Mouse (Mus musculus) embryonic facial prominence, embryonic 10.5 days (tissue): ENCODE measurements around the gene Bri3bp. TPM values are rescaled to one million over a fixed set of nuclear protein-coding genes. Genes with fewer than 3 reads are reported as not detected.
"Not testable (repeated sequence)": the region's sequence is repeated elsewhere in the genome, so short reads cannot be mapped to it uniquely, and the experiment has no call there.

Experiments used
- DNase-seq: peaks from one replicate; pipeline ENCODE4 v3.0.0-alpha.2; 2017; ENCODE audit warnings: low spot score
- H3K27ac ChIP-seq: fragments of 300-500 bp; sonication (generic); replicated peaks from 2 replicates; pipeline ENCODE4 v1.5.1; 2016; ENCODE audit warnings: mild to moderate bottlenecking
- H3K27me3 ChIP-seq: fragments of 300-500 bp; sonication (generic); replicated peaks from 2 replicates; pipeline ENCODE4 v1.6.1; 2016; ENCODE audit warnings: low read depth, mild to moderate bottlenecking; ENCODE audit not compliant: poor library complexity, severe bottlenecking
- H3K36me3 ChIP-seq: fragments of 300-500 bp; sonication (generic); replicated peaks from 2 replicates; pipeline ENCODE4 v1.6.1; 2016; ENCODE audit warnings: mild to moderate bottlenecking, moderate library complexity
- H3K4me1 ChIP-seq: fragments of 300-500 bp; sonication (generic); 2 replicates; pipeline ENCODE4 v1.6.1; 2016
- H3K4me3 ChIP-seq: fragments of 300-500 bp; sonication (generic); 2 replicates; pipeline ENCODE4 v1.5.1; 2016; ENCODE audit warnings: mild to moderate bottlenecking, moderate library complexity
- H3K9me3 ChIP-seq: fragments of 300-500 bp; sonication (generic); 2 replicates; pipeline ENCODE4 v1.6.1; 2016; ENCODE audit warnings: mild to moderate bottlenecking
- WGBS: fragments of 180-500 bp; shearing (Covaris S2); methylation state at CpG from one replicate; pipeline ENCODE4 v1.1.7; 2016; 5-methylcytosine and 5-hydroxymethylcytosine counted together
- polyA plus RNA-seq: library from polyadenylated mRNA; unstranded; fragments of >200 nt; fragmentation: Nextera tagmentation; extraction: Ambion mirVana; gene quantifications from 2 replicates; pipeline ENCODE4 v1.2.1, GENCODE M21; 2016

Gene Bri3bp
- polyA plus RNA-seq, 1 experiment from 2014 or later, result 50.9 TPM

DNA sequence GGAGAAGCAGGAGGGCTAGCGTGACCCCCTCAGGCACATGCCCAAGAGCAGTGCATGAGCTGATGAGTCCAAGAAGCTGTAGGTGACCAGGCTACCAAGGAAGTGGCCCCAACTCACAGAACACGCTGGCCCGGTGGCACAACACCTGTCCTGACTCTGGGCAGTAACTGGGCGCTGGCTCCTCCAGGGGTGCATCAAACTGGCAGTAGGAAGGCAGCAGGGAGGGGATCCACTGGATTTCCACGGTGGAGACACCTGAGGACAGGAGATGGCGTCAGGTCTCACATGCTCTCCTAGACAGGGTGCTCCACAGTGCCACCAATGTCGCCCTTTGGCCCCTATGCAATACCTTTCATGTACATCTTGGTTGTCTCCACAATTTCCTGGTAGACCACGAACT lies 25.2 kb upstream of the Bri3bp start:
- peaks cover 88% of the 10 kb centered on the region for H3K36me3 ChIP-seq
- no peaks in the 10 kb centered on the region for H3K9me3 ChIP-seq
- WGBS, result 92% methylated on average over 8 of the region's 8 CpGs
- no peaks in the 10 kb centered on the region for H3K4me1 ChIP-seq
- DNase-seq, result no peak
- no peaks in the 10 kb centered on the region for H3K27me3 ChIP-seq
- no peak overlapping the region for H3K27ac ChIP-seq
- H3K4me3 ChIP-seq, result no peak overlapping the region

DNA sequence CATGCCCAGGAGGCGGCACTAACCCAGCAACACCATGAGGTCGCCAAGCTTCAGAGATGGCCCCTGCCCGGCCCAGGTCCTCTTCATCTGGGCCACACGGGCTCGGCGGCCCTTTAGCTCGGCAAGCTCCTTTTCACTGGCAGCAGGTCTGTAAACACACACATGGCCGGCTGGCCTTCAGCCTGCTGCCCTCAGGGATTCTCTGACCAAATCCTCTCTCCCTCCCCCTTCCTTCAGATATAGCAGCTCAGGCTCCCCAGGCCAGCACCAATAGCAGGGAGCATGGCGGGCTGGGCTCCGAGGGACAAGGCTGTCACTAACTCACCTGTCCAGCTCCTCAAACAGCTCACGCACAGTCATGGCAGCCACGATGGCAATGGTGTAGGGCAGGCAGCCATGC lies 22.7 kb upstream of the Bri3bp start:
- no peak overlapping the region for H3K4me3 ChIP-seq
- H3K27ac ChIP-seq, result no peak overlapping the region
- H3K36me3 ChIP-seq, result peaks cover 100% of the 10 kb centered on the region
- no peaks in the 10 kb centered on the region for H3K27me3 ChIP-seq
- 91% methylated on average over 12 of the region's 12 CpGs for WGBS
- no peaks in the 10 kb centered on the region for H3K4me1 ChIP-seq
- no peak for DNase-seq
- H3K9me3 ChIP-seq, result no peaks in the 10 kb centered on the region

DNA sequence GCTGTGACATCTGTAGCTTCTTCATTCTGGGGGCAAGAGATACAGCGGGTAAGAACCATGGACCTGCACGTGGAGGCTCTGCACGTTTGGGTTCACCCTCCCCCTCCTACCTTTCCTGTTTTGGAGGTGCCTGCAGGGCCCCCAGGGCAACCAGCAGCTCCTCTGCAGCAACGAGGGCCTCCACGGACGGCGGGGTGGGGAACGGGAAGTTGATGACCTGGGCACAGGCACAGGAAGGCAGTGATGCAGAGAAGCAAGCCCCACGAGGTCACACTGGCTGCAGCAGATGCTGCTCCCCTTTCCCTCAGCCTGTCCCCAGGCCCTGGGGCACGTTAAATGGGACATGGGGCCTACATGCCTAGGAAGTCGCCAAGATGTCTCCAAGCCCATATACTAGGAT lies 22.2 kb upstream of the Bri3bp start:
- no peaks in the 10 kb centered on the region for H3K4me1 ChIP-seq
- no peak overlapping the region for H3K27ac ChIP-seq
- no peaks in the 10 kb centered on the region for H3K9me3 ChIP-seq
- no peaks in the 10 kb centered on the region for H3K27me3 ChIP-seq
- no peak for DNase-seq
- 84% methylated on average over 11 of the region's 11 CpGs for WGBS
- H3K36me3 ChIP-seq, result peaks cover 100% of the 10 kb centered on the region
- H3K4me3 ChIP-seq, result no peak overlapping the region

DNA sequence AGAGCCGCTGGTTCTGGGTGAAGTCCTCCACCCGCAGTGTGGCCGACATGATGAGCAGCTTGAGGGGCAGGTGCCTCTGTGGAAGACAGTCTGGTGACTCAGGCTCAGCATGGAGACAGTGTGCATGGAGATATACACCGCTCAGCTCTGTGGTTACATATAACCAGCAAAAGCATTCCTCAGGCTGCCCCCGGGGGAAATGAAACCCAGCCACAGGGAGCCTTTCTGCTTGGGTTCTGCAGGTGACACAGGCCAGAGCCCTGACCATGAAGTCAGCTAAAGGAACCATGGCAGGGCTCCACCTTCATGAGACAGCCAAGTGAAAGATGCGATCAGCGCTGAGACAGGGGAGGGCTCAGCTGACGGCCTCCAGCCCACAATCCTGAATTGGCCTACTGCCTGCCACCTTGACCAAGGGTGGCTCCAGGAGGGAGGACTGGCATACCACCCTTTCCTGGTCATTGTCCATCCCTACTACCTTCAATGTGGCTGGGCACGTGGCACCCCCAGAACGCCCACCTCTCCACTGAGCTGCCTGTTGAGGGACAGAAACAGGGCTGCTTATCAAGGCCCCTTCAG lies 15.6 kb upstream of the Bri3bp start:
- no peaks in the 10 kb centered on the region for H3K9me3 ChIP-seq
- H3K4me3 ChIP-seq, result no peak overlapping the region
- no peak for DNase-seq
- H3K4me1 ChIP-seq, result no peaks in the 10 kb centered on the region
- H3K27ac ChIP-seq, result no peak overlapping the region
- no peaks in the 10 kb centered on the region for H3K27me3 ChIP-seq
- H3K36me3 ChIP-seq, result peaks cover 100% of the 10 kb centered on the region
- 93% methylated on average over 10 of the region's 10 CpGs for WGBS

DNA sequence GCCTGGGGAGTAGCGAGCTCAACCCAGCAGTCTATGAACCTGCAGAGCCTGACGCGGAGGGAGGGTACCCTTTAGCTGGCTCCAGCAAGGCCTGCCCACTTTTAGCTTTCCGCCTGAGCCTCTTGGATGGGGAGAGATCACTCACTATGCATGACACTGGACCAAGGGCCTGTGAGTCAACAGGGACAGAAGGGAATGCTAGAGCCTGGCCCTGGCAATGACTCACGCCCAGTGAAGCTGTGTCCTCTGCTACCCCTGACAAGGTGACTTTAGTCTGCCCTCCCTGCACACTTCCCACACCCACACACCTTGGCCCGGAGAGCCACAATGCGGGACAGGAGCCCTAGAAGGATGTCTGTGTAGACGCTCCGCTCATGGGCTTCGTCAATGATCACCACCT lies 15.0 kb upstream of the Bri3bp start:
- Histone ChIP-seq H3K4me3 (no peak overlapping the region), H3K4me1 (no peaks in the 10 kb centered on the region), H3K9me3 (no peaks in the 10 kb centered on the region), H3K27me3 (no peaks in the 10 kb centered on the region), H3K36me3 (peaks cover 100% of the 10 kb centered on the region), H3K27ac (no peak overlapping the region)
- WGBS, result 95% methylated on average over 10 of the region's 10 CpGs
- DNase-seq, result no peak

DNA sequence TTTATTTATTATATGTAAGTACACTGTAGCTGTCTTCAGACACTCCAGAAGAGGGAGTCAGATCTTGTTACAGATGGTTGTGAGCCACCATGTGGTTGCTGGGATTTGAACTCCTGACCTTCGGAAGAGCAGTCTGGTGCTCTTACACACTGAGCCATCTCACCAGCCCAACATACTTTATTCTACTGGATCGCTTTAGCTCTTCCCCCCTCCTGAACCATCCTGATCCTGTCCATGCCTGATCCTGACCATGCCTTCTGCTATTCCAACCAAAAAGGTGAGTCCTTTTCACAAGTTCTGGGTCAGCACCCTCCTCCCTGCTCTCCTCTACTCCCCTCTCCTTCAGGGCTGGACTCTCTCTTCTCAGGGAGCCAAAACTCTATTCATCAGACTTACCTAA lies 9.0 kb upstream of the Bri3bp start:
- not testable (repeated sequence) for H3K27ac ChIP-seq, H3K9me3 ChIP-seq, DNase-seq, H3K27me3 ChIP-seq
- Histone ChIP-seq H3K4me1 (peaks cover 16% of the 10 kb centered on the region), H3K36me3 (peaks cover 47% of the 10 kb centered on the region), H3K4me3 (peak overlapping the region; percentile 85; the same call in 1 of the 2 replicates)
- 92% methylated on average over 2 of the region's 2 CpGs for WGBS

DNA sequence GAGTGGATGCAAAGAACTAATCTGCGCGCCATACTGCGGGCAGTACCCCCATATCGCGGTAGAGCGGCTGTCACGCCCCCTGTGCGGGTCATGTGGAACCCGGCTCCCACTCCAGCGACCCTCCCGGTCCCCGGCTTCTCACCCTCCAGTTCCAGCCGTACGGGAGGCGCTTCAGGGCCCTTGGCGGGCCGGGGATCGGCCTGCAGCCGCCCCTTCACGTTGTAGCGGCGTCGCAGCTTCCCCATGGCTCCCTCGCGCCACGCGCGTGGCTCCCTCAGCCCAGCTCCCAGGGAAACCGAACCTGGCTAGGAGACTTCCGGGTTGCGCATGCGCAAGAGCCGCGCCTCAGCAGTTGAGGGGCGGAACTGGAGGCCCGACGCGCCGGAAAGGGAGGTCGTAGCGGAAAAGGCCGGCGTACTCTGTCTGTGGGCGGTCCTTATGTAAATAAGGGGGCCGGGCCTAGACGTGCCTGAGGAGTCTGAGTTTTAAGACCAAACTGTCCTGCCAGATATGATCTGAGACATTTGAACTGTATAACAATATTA lies 7.5 kb upstream of the Bri3bp start, which contains the start of gene Dhx37:
Dhx37 (minus strand) TSS at position 329 of the 545 bp plus-strand sequence.
- Histone ChIP-seq H3K9me3 (no peaks in the 10 kb centered on the region), H3K36me3 (peaks cover 31% of the 10 kb centered on the region), H3K4me3 (peak within 1 kb of the TSS; percentile 85), H3K4me1 (peaks cover 16% of the 10 kb centered on the region), H3K27ac (peak within 1 kb of the TSS; percentile 88), H3K27me3 (no peaks in the 10 kb centered on the region)
- WGBS, result under 1% methylated on average over 46 of the region's 46 CpGs
- peak; percentile 96 for DNase-seq

DNA sequence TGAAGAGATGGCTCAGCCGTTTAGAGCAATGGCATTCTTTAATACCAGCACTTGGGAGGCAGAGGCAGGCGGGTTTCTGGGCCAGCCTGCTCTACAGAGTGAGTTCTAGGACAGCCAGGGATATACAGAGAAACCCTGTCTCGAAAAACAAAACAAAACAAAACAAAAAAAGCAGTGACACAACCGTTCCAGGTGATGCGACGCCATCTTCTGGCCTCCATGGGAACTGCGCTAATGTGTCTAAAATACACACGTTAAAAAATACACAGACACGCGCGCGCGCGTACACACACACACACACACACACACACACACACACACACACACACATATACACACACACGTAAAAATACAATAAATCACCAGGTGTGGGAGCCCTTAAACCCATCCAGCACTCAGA lies 7.0 kb upstream of the Bri3bp start:
- H3K27ac ChIP-seq, result peak overlapping the region; percentile 88; the same call in 1 of the 2 replicates

DNA sequence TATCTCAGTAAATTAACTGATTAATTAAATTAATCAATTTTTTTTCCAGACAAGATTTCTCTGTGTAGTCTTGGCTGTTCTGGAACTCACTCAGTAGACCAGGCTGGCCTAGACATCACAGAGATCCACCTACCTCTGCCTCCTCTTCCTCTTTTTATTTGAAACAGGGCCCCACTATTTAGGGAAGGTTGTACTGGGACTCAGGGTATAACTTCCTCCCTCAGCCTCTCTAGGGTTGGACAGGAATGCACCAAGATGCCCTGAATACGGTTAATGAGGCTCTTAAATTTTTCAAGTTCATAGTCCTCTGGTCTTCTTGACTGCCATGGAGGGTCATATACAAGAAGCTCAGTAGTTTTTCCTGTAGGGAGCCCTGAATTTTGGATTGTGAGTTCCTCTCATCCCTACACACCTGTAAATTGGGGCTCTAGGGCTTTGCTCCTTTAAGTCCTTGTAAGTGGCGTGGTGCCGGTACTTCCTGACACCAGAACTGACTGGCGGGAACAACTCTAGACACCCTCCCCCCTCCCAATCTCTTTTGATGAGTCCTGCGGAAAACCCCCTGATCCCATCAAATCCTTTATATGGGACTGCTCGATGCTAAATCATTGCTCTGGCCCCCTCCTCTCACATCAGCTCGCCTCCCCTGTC lies 660 bp upstream of the Bri3bp start:
- peaks cover 26% of the 10 kb centered on the region for H3K36me3 ChIP-seq
- H3K4me1 ChIP-seq, result peaks cover 23% of the 10 kb centered on the region
- H3K9me3 ChIP-seq, result no peaks in the 10 kb centered on the region
- peak overlapping the region; percentile 97 for H3K27ac ChIP-seq
- WGBS, result 2% methylated on average over 7 of the region's 7 CpGs
- peak overlapping the region; percentile 93 for H3K4me3 ChIP-seq
- DNase-seq, result no peak
- no peaks in the 10 kb centered on the region for H3K27me3 ChIP-seq

More for the DNA sequence above, 7.0 kb upstream of the Bri3bp start:
- peaks cover 16% of the 10 kb centered on the region for H3K4me1 ChIP-seq
- DNase-seq, H3K9me3 ChIP-seq, H3K27me3 ChIP-seq: not testable (repeated sequence)
- H3K4me3 ChIP-seq, result peak overlapping the region; percentile 85
- 56% methylated on average over 15 of the region's 15 CpGs for WGBS
- peaks cover 27% of the 10 kb centered on the region for H3K36me3 ChIP-seq

DNA sequence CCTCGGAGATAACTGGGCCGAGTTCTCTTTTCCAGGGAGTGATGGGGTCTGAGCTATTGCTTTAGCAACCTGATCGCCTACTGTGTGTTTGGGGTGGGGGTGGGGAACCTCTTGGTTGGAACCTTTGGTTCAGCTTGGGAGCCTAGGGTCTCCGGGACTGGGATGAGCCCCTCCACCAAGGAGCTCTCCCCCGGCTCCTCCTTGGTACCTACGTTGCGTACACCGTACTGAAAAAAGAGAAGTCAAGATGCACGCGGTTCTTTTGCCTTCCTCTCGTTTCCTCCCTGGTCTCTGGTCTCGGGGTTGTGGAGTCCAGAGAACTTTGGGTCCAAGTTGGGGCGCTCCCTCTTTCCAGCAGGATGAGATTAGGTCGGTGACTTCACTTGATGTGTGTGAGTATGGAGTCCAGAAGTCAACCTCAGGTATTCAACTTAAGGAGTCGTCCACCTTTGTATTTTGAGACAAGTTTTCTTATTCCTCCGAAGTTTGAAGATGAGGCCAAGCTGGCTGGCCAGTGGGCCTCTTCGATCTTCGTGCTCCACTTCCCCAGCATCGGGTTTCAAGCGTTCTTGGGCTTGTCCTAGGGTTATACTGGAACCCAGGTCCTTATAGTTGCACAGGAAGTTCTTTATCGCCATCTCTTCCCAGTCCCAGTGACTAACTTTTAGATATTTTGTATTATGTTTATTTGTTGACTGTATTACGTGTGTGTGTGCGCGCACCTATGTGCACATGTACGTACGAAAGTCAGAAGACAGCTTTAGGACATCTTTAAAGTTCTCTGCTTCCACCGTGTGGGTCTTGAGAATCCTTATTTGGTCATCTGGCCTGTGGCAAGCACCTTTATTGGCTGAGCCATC lies 998 bp downstream of the Bri3bp start:
- Histone ChIP-seq H3K4me3 (peak overlapping the region; percentile 93), H3K27ac (peak overlapping the region; percentile 97), H3K27me3 (no peaks in the 10 kb centered on the region), H3K9me3 (no peaks in the 10 kb centered on the region), H3K36me3 (peaks cover 35% of the 10 kb centered on the region), H3K4me1 (peaks cover 23% of the 10 kb centered on the region)
- peak; percentile 21 for DNase-seq
- WGBS, result 21% methylated on average over 27 of the region's 27 CpGs

DNA sequence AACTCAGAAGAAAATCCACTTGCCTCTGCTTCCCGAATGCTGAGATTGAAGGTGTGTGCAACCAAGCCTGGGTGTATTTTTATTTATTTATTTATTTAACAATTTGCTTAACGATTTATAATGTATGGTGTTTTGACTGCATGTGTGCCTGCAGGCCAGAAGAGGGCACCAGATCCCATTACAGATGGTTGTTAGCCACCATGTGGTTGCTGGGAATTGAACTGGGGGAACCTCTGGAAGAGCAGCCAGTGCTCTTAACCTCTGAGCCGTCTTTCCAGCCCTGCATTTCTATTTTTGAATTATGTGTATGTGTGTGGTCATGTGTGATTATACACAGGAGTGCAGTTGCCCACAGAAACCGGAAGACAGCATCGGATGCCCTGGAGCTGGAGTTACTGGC lies 2.0 kb downstream of the Bri3bp start:
- peaks cover 35% of the 10 kb centered on the region for H3K36me3 ChIP-seq
- 88% methylated on average over 5 of the region's 5 CpGs for WGBS

DNA sequence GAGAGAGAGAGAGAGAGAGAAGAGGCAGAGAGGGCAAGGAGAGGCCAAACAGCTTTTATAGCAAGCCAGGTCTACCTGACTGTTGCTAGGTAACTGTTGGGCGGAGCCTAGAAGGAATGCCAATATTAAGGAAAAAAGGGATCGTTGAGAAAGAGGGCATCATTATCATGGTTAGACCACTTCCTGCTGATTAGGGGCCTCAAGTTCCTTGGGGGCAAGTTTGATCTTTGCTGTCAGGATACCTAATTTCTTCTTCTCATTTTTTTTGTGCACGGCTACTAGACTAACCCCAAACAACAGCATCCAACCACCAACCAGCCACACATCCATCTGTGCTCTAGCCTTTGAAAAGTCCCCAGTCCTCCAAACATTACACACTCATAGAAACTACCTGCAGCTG lies 2.5 kb downstream of the Bri3bp start:
- WGBS, result 80% methylated on average over 3 of the region's 3 CpGs
- Histone ChIP-seq H3K27me3 (no peaks in the 10 kb centered on the region), H3K27ac (no peak overlapping the region), H3K4me1 (peaks cover 23% of the 10 kb centered on the region), H3K9me3 (no peaks in the 10 kb centered on the region), H3K36me3 (peaks cover 40% of the 10 kb centered on the region), H3K4me3 (no peak overlapping the region)
- DNase-seq, result no peak

More for the DNA sequence above, 2.0 kb downstream of the Bri3bp start:
- no peak for DNase-seq
- Histone ChIP-seq H3K27me3 (no peaks in the 10 kb centered on the region), H3K9me3 (no peaks in the 10 kb centered on the region), H3K27ac (no peak overlapping the region), H3K4me1 (peaks cover 23% of the 10 kb centered on the region), H3K4me3 (peak overlapping the region; percentile 93; the same call in 1 of the 2 replicates)
